Mouse (Mus musculus) lung, postnatal 25 days (tissue): ENCODE measurements around the gene Skil.
"Not testable (repeated sequence)": the region's sequence is repeated elsewhere in the genome, so short reads cannot be mapped to it uniquely, and the experiment has no call there.

Source experiments
- DNase-seq: peaks from one replicate; pipeline ENCODE4 v3.0.0; 2022; ENCODE audit warnings: low spot score

The Skil gene

DNA sequence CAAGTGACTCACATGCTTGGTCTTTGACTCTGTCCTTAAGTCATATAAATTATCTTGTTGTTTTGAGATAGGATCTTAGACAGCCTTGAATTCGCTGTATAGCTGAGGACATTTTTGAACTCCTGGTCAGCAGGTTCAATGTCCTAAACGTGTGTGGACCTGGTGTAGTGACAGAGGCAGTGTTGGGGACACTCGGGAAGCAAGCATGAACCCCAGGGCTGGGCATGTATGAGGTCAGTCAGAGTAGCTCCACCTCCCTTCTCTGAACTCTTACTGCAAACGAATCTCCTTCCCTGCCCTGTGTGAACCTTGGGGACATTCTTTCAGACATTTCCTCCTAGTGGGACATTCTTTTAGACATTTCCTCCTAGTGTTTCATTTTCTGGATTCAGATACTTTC is 34.9 kb downstream of the Skil start:
- DNase-seq: no peak

- DNase-seq: no peak
These were observed 38.8 kb downstream of the Skil start for GRCm38 (mm10) chr3:31133664-31134063.

DNA sequence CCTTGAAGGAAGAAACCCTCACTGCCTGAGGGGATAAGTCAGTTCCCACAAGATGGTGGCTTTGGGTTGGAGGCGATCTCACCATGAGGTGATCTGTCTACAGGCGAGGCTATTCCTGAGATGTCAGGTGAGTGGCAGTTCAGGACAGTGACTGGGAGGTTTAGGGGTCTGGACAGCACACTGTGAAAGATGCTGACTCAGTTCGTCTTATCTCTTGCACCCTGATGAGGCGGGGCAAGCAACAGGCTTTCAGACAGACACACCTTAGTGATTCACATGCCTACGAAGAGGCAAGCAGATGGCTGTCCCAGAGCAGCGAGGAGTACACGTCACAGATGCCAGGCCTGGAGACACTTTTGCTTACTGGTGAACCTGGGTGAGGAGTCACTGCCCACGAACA is 39.4 kb downstream of the Skil start:
- no peak for DNase-seq

- DNase-seq: peak; percentile 12
These were observed 39.8 kb downstream of the Skil start for GRCm38 (mm10) chr3:31134696-31135095.

GRCm38 (mm10) chr3:31136591-31136990 is 41.7 kb downstream of the Skil start:
- not testable (repeated sequence) for DNase-seq

DNA sequence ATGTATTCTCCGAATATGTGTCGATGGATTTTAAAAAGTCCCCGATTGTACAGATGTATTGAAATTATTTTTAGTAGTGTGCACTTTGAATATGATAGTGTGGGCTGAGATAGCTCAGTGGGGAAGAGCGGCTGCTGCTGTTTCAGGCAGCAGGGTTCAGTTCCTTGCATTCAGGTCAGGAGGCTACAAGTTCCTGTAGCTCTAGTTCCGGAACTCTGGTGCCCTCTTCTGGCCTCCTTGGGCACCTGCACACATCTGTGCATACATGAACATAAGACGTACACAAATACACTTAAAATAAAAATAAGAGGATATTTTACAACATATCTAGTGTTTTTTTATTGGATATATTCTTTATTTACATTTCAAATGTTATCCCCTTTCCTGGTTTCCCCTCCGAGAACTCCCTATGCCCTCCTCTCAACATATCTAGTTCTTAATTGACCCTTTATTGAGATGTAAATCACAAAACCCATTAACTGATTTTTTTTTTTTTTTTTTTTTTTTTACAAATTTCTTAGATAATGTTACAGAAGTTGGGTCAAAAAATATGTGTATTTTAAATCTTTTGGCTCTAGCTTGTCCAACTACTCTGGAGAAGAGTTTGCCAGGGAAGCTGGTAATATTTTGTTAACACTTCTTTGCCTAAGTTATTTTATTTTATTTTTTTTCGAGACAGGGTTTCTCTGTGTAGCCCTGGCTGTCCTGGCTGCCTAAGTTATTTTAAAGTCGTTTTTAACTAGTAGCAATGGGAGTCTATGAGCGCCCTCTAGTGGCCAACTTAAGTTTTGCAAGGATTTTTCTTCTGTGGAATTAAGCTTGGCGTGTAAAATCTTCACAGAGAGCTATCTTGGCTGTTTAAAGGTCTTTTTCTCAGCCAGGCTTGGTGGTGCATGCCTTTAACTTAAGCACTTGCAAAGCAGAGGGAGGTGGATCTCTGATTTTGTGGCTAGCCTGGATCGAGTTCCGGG is 43.9 kb downstream of the Skil start:
- peak; percentile 74 for DNase-seq

DNA sequence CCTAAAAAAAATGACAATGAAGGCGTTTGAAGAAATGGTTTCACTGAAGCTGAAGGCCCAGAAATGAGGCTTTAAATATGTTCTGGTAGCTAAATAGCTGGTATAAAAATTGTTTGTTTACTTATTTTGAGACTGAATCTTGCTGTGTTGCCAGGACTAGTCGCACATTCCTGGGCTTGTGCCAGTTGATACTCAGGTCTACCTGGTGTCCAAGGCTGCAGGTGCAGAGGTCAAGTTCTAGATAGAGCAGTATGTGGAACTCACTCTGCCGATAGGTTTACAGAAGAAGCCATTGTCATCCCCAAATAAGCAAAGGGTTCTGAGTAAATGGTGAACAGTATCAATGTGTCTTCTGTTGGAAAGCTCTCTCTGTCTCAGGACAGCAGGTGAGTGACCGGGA is 46.8 kb downstream of the Skil start:
- no peak for DNase-seq

DNA sequence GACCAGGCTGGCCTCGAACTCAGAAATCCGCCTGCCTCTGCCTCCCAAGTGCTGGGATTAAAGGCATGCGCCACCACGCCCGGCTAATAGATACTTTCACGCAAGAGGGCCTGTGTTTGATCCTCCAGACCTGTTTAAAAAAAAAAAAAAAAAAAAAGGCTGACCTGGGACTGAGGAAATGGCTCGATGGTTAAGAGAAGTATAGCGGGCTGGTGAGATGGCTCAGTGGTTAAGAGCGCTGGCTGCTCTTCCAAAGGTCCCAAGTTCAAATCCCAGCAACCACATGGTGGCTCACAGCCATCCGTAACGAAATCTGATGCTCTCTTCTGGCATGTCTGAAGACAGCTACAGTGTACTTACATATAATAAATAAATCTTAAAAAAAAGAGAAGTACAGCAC is 50.4 kb downstream of the Skil start:
- not testable (repeated sequence) for DNase-seq

GRCm38 (mm10) chr3:31145641-31146290 is 50.9 kb downstream of the Skil start:
- peak; percentile 83 for DNase-seq

- no peak for DNase-seq
These were observed 53.7 kb downstream of the Skil start for GRCm38 (mm10) chr3:31148595-31148994.

DNA sequence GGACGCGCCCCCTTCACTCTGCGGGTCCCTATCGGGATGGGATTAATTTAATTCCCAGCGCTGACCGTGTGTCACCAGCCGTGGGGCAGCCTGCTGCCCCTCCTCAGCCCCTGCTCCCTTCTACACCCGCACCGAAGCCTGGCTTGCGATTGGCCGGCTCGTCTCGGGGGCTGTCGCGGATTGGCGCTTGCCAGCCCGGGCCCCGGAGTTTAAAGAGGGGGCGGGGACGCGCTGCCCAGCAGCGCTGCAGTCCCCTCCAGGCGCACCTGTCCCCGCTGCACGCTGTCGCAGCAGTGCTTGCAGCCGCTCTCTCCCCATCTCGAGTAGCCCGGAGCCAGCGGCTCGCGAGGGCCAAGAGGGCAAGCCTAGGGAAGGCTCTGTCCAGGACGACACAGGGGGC is 54.8 kb downstream of the Skil start, which contains the start of gene Cldn11:
TSS of gene Cldn11 (plus strand) at position 215 of the 400 bp plus-strand sequence.
- peak; percentile 6 for DNase-seq

- no peak for DNase-seq
These were observed 57.2 kb downstream of the Skil start for GRCm38 (mm10) chr3:31152108-31152507.

DNA sequence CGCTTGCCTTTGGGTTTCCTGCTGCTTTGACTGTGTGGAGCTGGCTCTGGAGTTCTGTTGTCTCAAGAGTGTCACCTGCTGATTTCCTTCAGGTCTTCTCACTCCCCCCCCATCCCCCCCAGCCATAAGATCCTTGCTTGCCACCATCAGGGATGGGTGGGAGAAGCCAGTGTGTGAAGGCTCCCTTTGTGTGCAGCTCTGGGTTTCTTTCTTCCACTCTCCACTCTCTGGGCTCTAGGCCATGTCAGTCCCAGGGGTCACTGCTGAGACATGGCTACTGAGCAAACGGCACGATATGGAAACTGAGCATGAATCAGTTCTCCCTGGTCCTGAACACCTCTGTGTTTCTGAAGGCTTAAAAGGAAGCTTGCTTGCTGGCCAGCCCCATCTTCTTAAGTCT is 61.3 kb downstream of the Skil start:
- no peak for DNase-seq

DNA sequence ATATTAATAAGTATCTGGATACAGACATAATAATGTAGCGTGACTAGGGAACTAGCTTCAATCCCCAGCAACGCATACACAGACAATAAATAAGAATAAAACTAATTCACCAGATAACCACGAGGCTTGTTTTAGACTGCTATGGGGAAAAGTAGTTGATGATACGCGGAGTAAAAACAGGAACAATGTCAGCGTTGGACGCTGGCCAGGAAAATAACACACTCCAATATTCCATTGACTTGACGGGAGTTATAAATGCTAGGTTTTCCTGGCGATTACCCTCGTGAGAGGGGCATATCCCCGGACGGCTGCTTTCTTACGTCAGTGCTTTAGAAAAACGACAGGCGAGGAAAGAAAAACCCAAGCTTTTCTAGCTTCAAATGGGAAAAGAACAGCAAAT is 62.9 kb downstream of the Skil start:
- no peak for DNase-seq

GRCm38 (mm10) chr3:31160046-31160445 is 65.2 kb downstream of the Skil start:
- no peak for DNase-seq

DNA sequence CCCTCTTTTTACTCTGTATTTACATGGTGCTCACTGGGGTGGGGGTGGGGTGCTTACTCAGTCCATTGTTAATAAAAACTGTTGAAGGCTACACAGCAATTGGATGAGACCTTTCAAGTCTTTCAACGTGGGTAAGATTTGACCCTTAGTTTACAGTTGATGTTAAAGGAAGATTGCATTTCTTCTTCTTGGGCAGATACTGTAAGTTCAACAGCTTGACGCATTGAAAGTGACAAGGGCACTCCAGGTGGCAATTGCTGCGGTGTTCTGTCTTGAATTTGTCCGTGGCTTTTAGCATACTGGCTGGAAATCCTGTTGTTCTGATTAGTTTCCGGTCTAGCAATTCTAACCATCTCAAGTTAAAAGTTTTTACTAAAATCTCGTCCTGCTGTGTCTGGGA is 66.5 kb downstream of the Skil start:
- no peak for DNase-seq

DNA sequence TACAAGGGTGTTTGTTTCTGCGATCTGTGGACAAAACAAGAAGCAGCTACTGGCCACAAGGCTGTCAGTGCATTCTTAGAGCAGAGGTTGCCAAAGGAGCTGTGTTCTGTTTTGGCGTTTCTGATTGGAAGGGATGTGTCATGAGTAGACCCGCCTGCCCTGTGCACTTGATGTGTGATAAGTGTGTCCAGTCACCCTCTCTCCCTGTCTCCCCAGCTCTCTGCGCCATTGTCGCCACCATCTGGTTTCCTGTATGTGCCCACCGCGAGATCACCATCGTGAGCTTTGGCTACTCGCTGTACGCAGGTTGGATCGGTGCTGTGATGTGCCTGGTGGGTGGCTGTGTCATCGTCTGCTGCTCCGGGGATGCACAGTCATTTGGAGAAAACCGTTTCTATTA is 68.0 kb downstream of the Skil start:
- no peak for DNase-seq

GRCm38 (mm10) chr3:31165803-31166202 is 70.9 kb downstream of the Skil start:
- no peak for DNase-seq

DNA sequence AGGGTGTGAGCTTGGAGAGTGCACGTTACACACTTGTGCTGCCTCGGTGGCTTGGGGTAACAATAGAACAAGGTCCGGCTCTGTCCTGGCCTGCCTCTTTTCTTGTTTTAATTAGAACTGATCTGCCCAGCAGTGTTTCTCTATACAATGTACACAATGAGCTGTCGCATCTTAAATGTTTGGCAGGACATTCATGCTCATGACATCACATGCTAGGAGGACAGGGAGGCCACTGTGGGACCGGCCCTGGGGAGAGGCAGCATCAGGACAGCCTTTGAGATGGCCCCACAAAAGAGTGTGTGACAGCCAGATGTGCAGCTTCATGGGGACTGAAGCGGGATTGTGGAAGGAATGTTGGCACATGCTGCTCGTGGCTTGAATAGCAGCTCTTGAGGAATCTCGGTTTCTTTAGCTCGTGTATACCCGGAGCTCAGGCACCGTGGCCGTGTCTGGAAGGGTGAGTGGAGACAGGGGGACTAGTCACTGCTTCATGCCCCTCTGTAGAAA is 71.6 kb downstream of the Skil start:
- no peak for DNase-seq
